Mouse (Mus musculus) hindbrain, embryonic 12.5 days (tissue): ENCODE measurements around the gene Shoc2. TPM values are rescaled to one million over a fixed set of nuclear protein-coding genes. Genes with fewer than 3 reads are reported as not detected.
"Not testable (repeated sequence)": the region's sequence is repeated elsewhere in the genome, so short reads cannot be mapped to it uniquely, and the experiment has no call there.

Experiments
- ATAC-seq: fragments of 200-750 bp; cut with Nextera tagmentation; 2 replicates; pipeline ENCODE4 v1.8.0; 2017; ENCODE audit warnings: moderate TSS enrichment; ENCODE audit not compliant: low FRiP score
- H3K27ac ChIP-seq: fragments of 300-500 bp; sonication (generic); 2 replicates; pipeline ENCODE4 v1.5.1; 2016; ENCODE audit warnings: mild to moderate bottlenecking
- H3K27me3 ChIP-seq: fragments of 300-500 bp; sonication (generic); 2 replicates; pipeline ENCODE4 v1.6.1; 2016; ENCODE audit warnings: mild to moderate bottlenecking
- H3K36me3 ChIP-seq: fragments of 300-500 bp; sonication (generic); 2 replicates; pipeline ENCODE4 v1.6.1; 2016; ENCODE audit warnings: mild to moderate bottlenecking
- H3K4me1 ChIP-seq: fragments of 300-500 bp; sonication (generic); 2 replicates; pipeline ENCODE4 v1.6.1; 2016
- H3K4me2 ChIP-seq: fragments of 300-500 bp; sonication (generic); replicated peaks from 2 replicates; pipeline ENCODE4 v1.6.1; 2016; ENCODE audit warnings: mild to moderate bottlenecking
- H3K4me3 ChIP-seq: fragments of 300-500 bp; sonication (generic); 2 replicates; pipeline ENCODE4 v1.5.1; 2016; ENCODE audit warnings: mild to moderate bottlenecking
- H3K9ac ChIP-seq: fragments of 300-500 bp; sonication (generic); 2 replicates; pipeline ENCODE4 v1.6.1; 2016; ENCODE audit warnings: mild to moderate bottlenecking, moderate library complexity
- H3K9me3 ChIP-seq: fragments of 300-500 bp; sonication (generic); replicated peaks from 2 replicates; pipeline ENCODE4 v1.6.1; 2016; ENCODE audit warnings: mild to moderate bottlenecking
- WGBS: fragments of 180-500 bp; shearing (Covaris S2); methylation state at CpG from one replicate; pipeline ENCODE4 v1.1.7; 2016; 5-methylcytosine and 5-hydroxymethylcytosine counted together
- polyA plus RNA-seq: library from polyadenylated mRNA; unstranded; fragments of >200 nt; fragmentation: Nextera tagmentation; extraction: Ambion mirVana; gene quantifications from 2 replicates; pipeline ENCODE4 v1.2.1, GENCODE M21; 2016

Shoc2 gene
- polyA plus RNA-seq, 1 experiment from 2014 or later: 73.3 TPM

DNA sequence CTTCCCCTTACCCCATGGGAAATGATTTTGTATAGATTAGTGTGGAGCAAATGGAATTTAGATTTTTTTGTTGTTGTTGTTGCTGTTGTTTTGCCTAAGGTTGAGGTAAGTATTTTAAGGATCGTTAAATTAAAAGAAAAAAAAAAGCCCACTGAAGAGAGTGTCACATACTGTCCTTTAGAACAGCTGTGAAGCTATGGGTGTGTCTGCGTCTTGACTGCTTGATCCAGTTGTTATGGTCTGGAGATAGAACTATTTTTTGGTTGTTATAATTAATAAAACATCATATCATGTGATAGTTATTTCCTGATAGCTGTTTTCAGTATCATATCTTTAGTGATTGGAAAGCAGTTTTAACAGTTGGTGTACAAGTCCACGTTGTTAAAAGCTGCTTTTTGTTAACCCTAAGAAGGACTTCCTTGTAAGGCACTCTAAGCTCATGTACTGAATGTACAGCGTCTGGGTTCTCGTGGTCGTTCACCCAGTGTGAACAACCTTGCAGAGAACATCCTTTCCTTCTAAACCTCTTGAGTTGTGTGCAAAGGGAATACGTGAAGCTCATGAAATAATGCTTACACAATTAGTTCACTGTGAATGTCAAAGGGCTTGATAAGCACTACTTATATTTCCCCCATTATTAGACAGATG, 39.1 kb upstream of the Shoc2 start:
- no peak for ATAC-seq
- H3K27me3 ChIP-seq: no peaks in the 10 kb centered on the region
- 78% methylated on average over 7 of the region's 7 CpGs for WGBS
- H3K27ac ChIP-seq: no peak overlapping the region
- peaks cover 20% of the 10 kb centered on the region for H3K4me1 ChIP-seq
- H3K4me2 ChIP-seq: peak overlapping the region; percentile 68
- no peaks in the 10 kb centered on the region for H3K9me3 ChIP-seq
- peak overlapping the region; percentile 97 for H3K4me3 ChIP-seq
- H3K9ac ChIP-seq: peak overlapping the region; percentile 93; the same call in 1 of the 2 replicates
- peaks cover 9% of the 10 kb centered on the region for H3K36me3 ChIP-seq

DNA sequence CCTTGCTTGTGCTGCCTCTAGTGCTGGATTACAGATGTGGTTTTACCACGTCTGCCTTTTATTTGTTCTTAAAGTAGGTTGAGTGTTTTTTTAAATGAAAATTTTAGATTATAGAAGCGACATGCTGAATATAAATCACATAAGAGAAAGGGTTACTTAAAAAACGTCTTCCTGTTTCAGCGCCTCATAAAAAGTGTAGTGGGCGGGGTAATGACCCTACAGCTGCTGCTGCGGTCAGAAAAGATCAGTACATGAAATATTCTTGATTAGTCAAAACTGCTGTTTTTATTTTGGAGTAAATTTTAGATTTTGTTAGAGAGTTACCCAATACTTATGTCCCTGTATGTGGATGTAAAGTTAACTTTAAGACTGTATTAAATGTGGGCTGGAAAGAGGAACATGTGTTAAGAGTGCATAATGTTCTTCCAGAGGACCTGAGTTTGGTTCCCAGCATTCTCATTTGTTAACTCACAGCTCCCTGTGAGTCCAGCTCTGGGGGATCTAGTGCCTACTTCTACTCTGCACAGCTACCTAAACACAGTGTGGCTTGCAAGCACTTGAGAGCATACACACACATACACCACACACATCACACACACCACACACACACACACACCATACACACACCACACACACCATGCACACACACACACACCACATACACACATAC, 37.9 kb upstream of the Shoc2 start:
- no peak overlapping the region for H3K4me3 ChIP-seq
- no peak overlapping the region for H3K27ac ChIP-seq
- H3K9ac ChIP-seq: no peak overlapping the region
- H3K4me1 ChIP-seq: peaks cover 20% of the 10 kb centered on the region
- no peak for ATAC-seq
- peaks cover 17% of the 10 kb centered on the region for H3K36me3 ChIP-seq
- H3K4me2 ChIP-seq: no peak overlapping the region
- no peaks in the 10 kb centered on the region for H3K27me3 ChIP-seq
- WGBS: 72% methylated on average over 6 of the region's 6 CpGs
- no peaks in the 10 kb centered on the region for H3K9me3 ChIP-seq

DNA sequence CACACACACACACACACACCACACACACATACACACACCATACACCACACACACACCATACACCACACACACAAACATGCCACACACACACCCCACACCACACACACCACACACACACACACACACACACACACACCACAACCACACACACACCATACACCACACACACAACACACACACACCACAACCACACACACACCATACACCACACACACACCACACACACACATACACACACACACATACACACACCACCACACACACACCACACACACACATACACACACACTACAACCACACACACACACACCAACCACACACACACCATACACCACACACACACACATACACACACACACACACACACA, 37.4 kb upstream of the Shoc2 start:
- Histone ChIP-seq H3K4me1 (peaks cover 20% of the 10 kb centered on the region), H3K36me3 (peaks cover 18% of the 10 kb centered on the region)
- H3K4me3 ChIP-seq, H3K4me2 ChIP-seq, H3K9ac ChIP-seq, H3K9me3 ChIP-seq, ATAC-seq, H3K27ac ChIP-seq, H3K27me3 ChIP-seq: not testable (repeated sequence)

DNA sequence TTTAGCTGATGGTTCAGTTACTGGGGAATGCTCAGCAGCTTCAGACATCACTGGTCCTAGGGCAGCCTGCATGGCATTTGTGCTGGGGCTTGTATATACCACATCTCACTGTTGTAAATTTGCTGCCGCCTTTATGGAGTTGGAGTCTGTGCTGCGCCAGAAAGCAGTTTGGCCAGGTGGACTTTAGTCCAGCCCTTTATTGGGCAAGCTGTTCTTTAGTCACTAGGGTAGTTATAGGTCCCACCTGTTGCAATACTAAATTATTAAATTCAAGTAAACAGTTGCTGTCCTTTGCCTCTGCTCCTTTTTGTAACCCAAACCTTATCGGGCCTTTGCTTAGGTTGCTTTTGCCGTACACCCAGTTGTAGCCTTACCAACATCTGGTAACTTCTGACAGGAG, 29.2 kb upstream of the Shoc2 start:
- Histone ChIP-seq H3K4me3 (no peak overlapping the region), H3K4me2 (no peak overlapping the region), H3K36me3 (peaks cover 78% of the 10 kb centered on the region), H3K4me1 (no peaks in the 10 kb centered on the region), H3K9ac (no peak overlapping the region), H3K27ac (no peak overlapping the region), H3K9me3 (no peaks in the 10 kb centered on the region), H3K27me3 (no peaks in the 10 kb centered on the region)
- WGBS: 96% methylated on average over 4 of the region's 4 CpGs
- no peak for ATAC-seq

DNA sequence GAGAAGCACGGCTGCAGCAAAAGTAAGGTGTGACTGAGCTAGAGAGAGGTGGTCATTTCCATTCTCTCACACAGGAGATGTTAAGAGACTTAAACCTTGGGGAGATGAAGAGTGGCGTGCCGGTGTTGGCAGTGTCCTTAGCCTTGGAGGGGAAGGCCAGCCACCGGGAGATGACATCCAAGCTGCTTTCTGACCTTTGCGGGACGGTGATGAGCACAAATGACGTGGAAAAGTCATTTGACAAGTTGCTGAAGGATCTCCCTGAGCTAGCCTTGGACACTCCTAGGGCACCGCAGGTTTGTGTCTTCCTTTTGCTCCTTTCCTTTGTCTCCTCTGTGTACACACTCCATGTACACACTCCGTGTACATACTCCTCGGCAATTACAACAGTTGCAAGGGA, 24.6 kb upstream of the Shoc2 start:
- Histone ChIP-seq H3K36me3 (peaks cover 76% of the 10 kb centered on the region), H3K4me1 (no peaks in the 10 kb centered on the region), H3K9ac (no peak overlapping the region)

DNA sequence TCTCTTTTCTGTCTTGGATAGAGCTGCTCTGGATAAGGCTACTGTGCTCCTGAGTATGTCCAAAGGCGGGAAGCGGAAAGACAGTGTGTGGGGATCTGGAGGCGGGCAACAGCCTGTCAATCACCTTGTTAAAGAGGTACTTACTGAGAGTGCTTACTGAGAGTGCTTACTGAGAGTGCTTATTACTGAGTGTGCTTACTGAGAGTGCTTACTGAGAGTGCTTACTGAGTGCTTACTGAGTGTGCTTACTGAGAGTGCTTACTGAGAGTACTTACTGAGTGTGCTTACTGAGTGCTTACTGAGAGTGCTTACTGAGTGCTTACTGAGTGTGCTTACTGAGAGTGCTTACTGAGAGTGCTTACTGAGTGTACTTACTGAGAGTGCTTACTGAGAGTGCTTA, 22.1 kb upstream of the Shoc2 start:
- not testable (repeated sequence) for H3K4me2 ChIP-seq, H3K9ac ChIP-seq, ATAC-seq, H3K4me3 ChIP-seq, H3K9me3 ChIP-seq, H3K27me3 ChIP-seq, H3K27ac ChIP-seq, H3K4me1 ChIP-seq
- H3K36me3 ChIP-seq: peaks cover 61% of the 10 kb centered on the region
- 94% methylated on average over 3 of the region's 3 CpGs for WGBS

More for the DNA sequence above, 24.6 kb upstream of the Shoc2 start:
- no peak for ATAC-seq
- Histone ChIP-seq H3K27me3 (no peaks in the 10 kb centered on the region), H3K4me3 (no peak overlapping the region), H3K4me2 (no peak overlapping the region), H3K9me3 (no peaks in the 10 kb centered on the region), H3K27ac (no peak overlapping the region)
- 92% methylated on average over 10 of the region's 10 CpGs for WGBS

DNA sequence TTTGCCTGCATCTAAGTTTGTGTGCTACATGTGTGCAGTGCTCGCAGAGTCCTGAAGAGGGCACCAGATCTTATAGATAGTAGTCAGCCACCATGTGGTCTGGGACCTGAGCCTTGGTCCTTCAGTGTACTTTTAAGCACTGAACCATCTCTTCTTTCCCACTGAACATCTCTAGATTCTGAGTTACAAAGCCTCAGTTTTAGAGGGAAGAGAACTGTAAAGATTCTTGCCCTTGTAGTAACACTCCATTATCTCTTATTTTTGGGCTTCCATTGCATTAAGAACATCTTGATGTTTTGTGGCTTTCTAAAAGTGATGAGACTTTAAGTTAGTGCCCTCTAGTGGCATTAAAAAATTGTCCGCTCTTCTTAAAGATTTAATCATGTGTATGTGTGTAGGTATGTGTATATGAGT, 18.8 kb upstream of the Shoc2 start:
- H3K27ac ChIP-seq: no peak overlapping the region
- H3K9me3 ChIP-seq: 0 out of 2 replicates have a peak, but pooled peaks cover 3% of the 10 kb centered on the region
- H3K4me1 ChIP-seq: no peaks in the 10 kb centered on the region
- H3K9ac ChIP-seq: no peak overlapping the region
- peaks cover 47% of the 10 kb centered on the region for H3K36me3 ChIP-seq
- H3K27me3 ChIP-seq: no peaks in the 10 kb centered on the region
- WGBS: 92% methylated on average over 2 of the region's 2 CpGs
- H3K4me3 ChIP-seq: no peak overlapping the region
- no peak for ATAC-seq
- H3K4me2 ChIP-seq: no peak overlapping the region

DNA sequence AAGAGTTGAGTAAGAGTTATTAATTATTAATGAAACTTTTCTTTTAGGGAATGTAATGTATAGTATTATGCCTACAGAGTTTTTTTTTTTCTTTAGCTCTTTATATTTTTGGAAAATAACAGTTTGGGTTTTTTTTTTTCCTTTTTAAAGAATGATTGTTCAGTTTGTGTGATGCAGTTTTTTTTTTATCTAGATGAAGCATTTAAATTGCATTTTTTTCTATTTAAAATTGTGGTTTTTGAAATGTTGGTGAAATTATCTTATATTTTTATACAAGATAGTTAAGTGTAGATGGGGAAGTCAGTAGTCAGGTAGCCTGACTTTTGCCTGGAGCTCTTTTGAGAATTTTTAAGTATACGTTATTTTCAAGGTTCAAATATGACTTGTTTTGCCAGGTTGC, 17.4 kb upstream of the Shoc2 start:
- Histone ChIP-seq H3K9ac (no peak overlapping the region), H3K4me2 (no peak overlapping the region), H3K4me1 (no peaks in the 10 kb centered on the region), H3K27ac (no peak overlapping the region), H3K36me3 (peaks cover 47% of the 10 kb centered on the region), H3K4me3 (no peak overlapping the region), H3K9me3 (0 out of 2 replicates have a peak, but pooled peaks cover 3% of the 10 kb centered on the region), H3K27me3 (no peaks in the 10 kb centered on the region)
- WGBS: 98% methylated on average over 1 of the region's 1 CpGs
- no peak for ATAC-seq

DNA sequence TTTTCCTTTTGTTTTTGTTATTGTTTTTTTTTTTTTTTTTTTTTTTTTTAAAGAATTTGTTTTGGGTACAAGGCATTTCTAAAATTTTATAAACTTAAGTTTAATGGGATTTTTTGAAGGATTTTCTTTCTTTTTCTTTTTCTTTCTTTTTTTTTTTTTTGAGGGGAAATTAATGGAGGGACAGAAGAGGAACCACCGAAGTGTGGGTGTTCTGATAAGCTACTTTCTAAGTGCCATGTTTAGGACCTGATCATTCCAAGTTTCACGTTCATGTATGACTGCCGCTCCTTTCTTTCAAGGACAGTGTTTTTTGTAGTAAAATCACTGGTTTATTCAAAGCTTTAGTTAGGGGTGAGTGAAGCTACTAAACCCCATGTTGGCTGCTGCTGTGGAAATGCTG, 14.9 kb upstream of the Shoc2 start:
- WGBS: 89% methylated on average over 3 of the region's 3 CpGs
- Histone ChIP-seq H3K27ac (no peak overlapping the region), H3K4me2 (no peak overlapping the region), H3K36me3 (peaks cover 46% of the 10 kb centered on the region), H3K9ac (no peak overlapping the region), H3K4me3 (no peak overlapping the region), H3K4me1 (no peaks in the 10 kb centered on the region), H3K9me3 (0 out of 2 replicates have a peak, but pooled peaks cover 3% of the 10 kb centered on the region), H3K27me3 (no peaks in the 10 kb centered on the region)
- ATAC-seq: no peak

DNA sequence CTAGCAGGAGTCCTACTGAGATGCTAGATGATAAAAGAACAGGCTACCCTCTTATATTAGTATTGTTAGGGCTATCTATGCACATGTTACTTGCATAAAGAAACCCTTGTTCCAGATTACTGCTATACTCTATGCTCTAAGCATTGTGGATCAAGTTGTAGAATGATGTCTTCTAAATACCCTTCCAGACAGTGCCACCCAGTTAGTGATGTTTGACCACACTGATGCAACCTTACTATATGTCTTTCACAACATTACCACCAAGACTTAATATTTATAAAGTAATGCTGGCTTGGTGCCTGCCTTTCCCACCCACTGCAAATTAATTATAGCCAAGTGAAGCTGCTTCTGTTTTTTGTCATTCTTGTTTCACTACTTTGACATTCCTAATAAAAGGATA, 11.1 kb upstream of the Shoc2 start:
- H3K36me3 ChIP-seq: peaks cover 35% of the 10 kb centered on the region

DNA sequence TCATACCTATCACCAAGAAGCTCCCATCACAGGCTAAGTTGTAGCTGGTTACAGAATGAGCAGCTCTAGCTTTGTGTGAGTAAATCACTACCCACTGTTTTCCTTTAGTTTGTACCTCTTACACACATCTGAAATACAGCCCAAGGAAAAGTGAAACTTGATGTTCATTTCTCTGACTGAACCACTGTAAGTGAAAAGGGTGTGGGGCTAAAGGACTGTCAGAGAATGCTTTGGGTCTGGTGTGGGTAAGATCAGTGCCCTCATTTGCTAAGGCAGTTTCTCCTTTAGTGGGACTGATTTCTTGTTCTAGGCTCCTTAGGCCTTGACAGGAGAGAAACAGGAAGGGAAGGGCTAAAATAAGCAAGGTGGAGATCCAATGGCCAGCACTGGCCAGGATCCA, 10.1 kb upstream of the Shoc2 start:
- no peak overlapping the region for H3K27ac ChIP-seq
- H3K4me3 ChIP-seq: no peak overlapping the region
- ATAC-seq: no peak
- no peak overlapping the region for H3K9ac ChIP-seq
- no peaks in the 10 kb centered on the region for H3K9me3 ChIP-seq
- H3K4me1 ChIP-seq: no peaks in the 10 kb centered on the region
- H3K36me3 ChIP-seq: peaks cover 35% of the 10 kb centered on the region
- H3K4me2 ChIP-seq: no peak overlapping the region
- H3K27me3 ChIP-seq: no peaks in the 10 kb centered on the region

More for the DNA sequence above, 11.1 kb upstream of the Shoc2 start:
- H3K27ac ChIP-seq: no peak overlapping the region
- H3K4me3 ChIP-seq: no peak overlapping the region
- no peak for ATAC-seq
- H3K27me3 ChIP-seq: no peaks in the 10 kb centered on the region
- no peak overlapping the region for H3K4me2 ChIP-seq
- no peaks in the 10 kb centered on the region for H3K9me3 ChIP-seq
- H3K9ac ChIP-seq: no peak overlapping the region
- no peaks in the 10 kb centered on the region for H3K4me1 ChIP-seq

DNA sequence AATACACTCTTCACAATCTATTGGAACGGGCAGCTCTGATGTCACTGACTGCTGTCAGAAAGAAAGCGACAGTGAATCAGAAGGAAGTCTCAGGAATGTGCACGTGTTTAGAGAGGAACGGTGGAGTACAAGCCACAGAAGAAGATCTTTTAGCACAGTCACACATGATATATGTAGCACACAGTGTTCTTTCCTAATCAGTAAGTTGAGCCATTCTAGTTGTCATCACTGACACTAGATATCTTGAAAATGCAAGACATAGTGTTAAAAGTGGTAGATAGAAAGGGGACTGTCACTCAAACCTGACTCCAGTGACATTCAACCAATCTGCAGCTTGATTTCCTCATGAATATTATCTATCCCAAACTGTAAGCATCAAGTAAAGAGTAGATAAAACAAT, 4.6 kb upstream of the Shoc2 start:
- Histone ChIP-seq H3K4me2 (no peak overlapping the region), H3K4me1 (peaks cover 6% of the 10 kb centered on the region), H3K27me3 (no peaks in the 10 kb centered on the region), H3K36me3 (peaks cover 12% of the 10 kb centered on the region), H3K9me3 (no peaks in the 10 kb centered on the region), H3K4me3 (no peak overlapping the region), H3K9ac (no peak overlapping the region), H3K27ac (no peak overlapping the region)
- WGBS: 94% methylated on average over 4 of the region's 4 CpGs
- no peak for ATAC-seq

DNA sequence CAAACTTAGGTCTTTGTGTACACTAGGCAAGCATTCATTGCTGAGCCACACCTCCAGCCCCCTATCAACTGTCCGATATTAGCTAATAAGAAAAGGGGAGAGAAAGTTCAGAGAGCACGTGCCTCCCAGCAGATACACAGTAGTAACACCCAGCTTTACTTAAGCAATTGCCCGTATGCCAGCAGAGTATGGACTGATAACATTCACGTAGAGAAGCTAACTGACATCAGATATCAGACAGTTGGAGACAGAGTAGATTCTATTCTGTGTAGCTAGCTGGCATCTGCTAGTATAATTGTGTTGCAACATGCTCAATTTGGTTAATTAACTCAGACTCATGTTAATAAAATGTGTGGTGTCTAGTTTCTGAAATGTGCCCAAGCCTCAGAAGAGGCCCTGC, 3.0 kb upstream of the Shoc2 start:
- no peaks in the 10 kb centered on the region for H3K9me3 ChIP-seq
- no peak overlapping the region for H3K9ac ChIP-seq
- 91% methylated on average over 4 of the region's 4 CpGs for WGBS
- H3K36me3 ChIP-seq: peaks cover 12% of the 10 kb centered on the region
- ATAC-seq: no peak
- peaks cover 9% of the 10 kb centered on the region for H3K4me1 ChIP-seq
- no peak overlapping the region for H3K4me3 ChIP-seq
- no peak overlapping the region for H3K4me2 ChIP-seq
- H3K27me3 ChIP-seq: no peaks in the 10 kb centered on the region
- H3K27ac ChIP-seq: no peak overlapping the region
